Mouse (Mus musculus): Measurements from ENCODE around the gene Lims1. TPM values are rescaled to one million over a fixed set of nuclear protein-coding genes. Genes with fewer than 3 reads are reported as not detected.

Gene Lims1
- polyA plus RNA-seq, 1 experiment = 20.9 TPM

DNA sequence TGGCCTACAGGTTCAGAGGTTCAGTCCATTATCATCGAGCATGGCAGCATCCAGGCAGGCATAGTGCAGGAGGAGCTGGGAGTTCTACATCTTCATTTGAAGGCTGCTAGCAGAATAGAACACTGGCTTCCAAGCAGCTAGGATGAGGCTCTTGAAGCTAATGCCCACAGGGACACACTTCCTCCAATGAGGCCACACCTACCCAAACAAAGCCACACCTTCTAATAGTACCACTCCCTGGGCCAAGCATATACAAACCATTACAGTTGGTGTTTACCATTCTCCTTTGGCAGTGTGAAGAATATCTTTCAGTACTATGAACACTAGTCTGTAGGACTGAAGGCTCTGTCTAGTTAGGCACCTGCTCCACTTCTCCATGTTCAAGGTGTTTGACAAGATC lies 136.6 kb downstream of the Lims1 start:
- H3K36me3 ChIP-seq (ENCODE audit: control insufficient read depth, insufficient read depth) = peaks cover 98% of the 10 kb centered on the region
- TF ChIP-seq MAX (IDR thresholded peaks at IDR 0.05) = no peak
- TF ChIP-seq CEBPB (IDR thresholded peaks at IDR 0.05; ENCODE audit: low read depth) = no peak
- no peak for TF ChIP-seq FOSL1 (IDR thresholded peaks at IDR 0.05; ENCODE audit: insufficient read depth, low read length, poor library complexity, severe bottlenecking)
- TF ChIP-seq MYOD1 (IDR thresholded peaks at IDR 0.05; ENCODE audit: control insufficient read depth, insufficient read length, low read depth) = no peak
- no peak for TF ChIP-seq CTCF (IDR thresholded peaks at IDR 0.05; ENCODE audit: control insufficient read depth, insufficient read depth, insufficient read length)
- TF ChIP-seq MYOG (IDR thresholded peaks at IDR 0.05; ENCODE audit: control insufficient read depth, extremely low read depth, insufficient read length) = no peak
- no peak for TF ChIP-seq USF1 (IDR thresholded peaks at IDR 0.05; ENCODE audit: low read depth)
- H3K27me3 ChIP-seq (ENCODE audit: control insufficient read depth, insufficient read depth, insufficient read length) = no peaks in the 10 kb centered on the region
- H3K4me3 ChIP-seq (ENCODE audit: insufficient read depth, poor library complexity, severe bottlenecking) = no peak overlapping the region
- H3ac ChIP-seq (ENCODE audit: control insufficient read depth, insufficient read length, low read depth) = no peak overlapping the region
- peaks cover 5% of the 10 kb centered on the region for H3K79me3 ChIP-seq (ENCODE audit: low read depth)
- H3K79me2 ChIP-seq (ENCODE audit: control insufficient read depth, insufficient read depth) = peaks cover 31% of the 10 kb centered on the region

Other genes starting within 250 kb of the Lims1 start
- not detected for gene AW822073, start 98.5 kb upstream of the Lims1 start, polyA plus RNA-seq (2012; fragmentation: generic; extraction: Trizol)
- gene Duxf3, start 90.8 kb upstream of the Lims1 start, polyA plus RNA-seq (2012; fragmentation: generic; extraction: Trizol) = not detected
- gene Gm4981, start 86.8 kb upstream of the Lims1 start, polyA plus RNA-seq (2012; fragmentation: generic; extraction: Trizol) = not detected
- gene Gcc2, start 68.0 kb upstream of the Lims1 start, polyA plus RNA-seq (2012; fragmentation: generic; extraction: Trizol) = 4.1 TPM
- 8.4 TPM for gene Ranbp2, start 123.5 kb downstream of the Lims1 start, polyA plus RNA-seq (2012; fragmentation: generic; extraction: Trizol)
- gene Ccdc138, start 174.5 kb downstream of the Lims1 start, polyA plus RNA-seq (2012; fragmentation: generic; extraction: Trizol) = 0.91 TPM